Mouse (Mus musculus) midbrain, embryonic 16.5 days (tissue): ENCODE data around the gene Rc3h1. TPM values are rescaled to one million over a fixed set of nuclear protein-coding genes. Genes with fewer than 3 reads are reported as not detected.
"Not testable (repeated sequence)": the region's sequence is repeated elsewhere in the genome, so short reads cannot be mapped to it uniquely, and the experiment has no call there.

Source experiments
- ATAC-seq: fragments of 200-750 bp; cut with Nextera tagmentation; 2 replicates; pipeline ENCODE4 v1.8.0; 2017; ENCODE audit warnings: moderate TSS enrichment
- H3K27ac ChIP-seq: fragments of 300-500 bp; sonication (generic); 2 replicates; pipeline ENCODE4 v1.5.1; 2014; ENCODE audit warnings: mild to moderate bottlenecking, low read length, mixed read lengths
- H3K27me3 ChIP-seq: fragments of 300-500 bp; sonication (generic); 2 replicates; pipeline ENCODE4 v1.6.1; 2014; ENCODE audit warnings: low read depth, low read length, mixed read lengths; ENCODE audit not compliant: control insufficient read depth, insufficient read depth
- H3K36me3 ChIP-seq: fragments of 300-500 bp; sonication (generic); 2 replicates; pipeline ENCODE4 v1.6.1; 2014; ENCODE audit warnings: mild to moderate bottlenecking, low read length, moderate library complexity, mixed read lengths; ENCODE audit not compliant: control insufficient read depth, insufficient read depth
- H3K4me1 ChIP-seq: fragments of 300-500 bp; sonication (generic); 2 replicates; pipeline ENCODE4 v1.6.1; 2014; ENCODE audit warnings: mild to moderate bottlenecking, low read length, mixed read lengths; ENCODE audit not compliant: control insufficient read depth, insufficient read depth
- H3K4me2 ChIP-seq: fragments of 300-500 bp; sonication (generic); 2 replicates; pipeline ENCODE4 v1.6.1; 2014; ENCODE audit warnings: mild to moderate bottlenecking, low read length, mixed read lengths
- H3K4me3 ChIP-seq: fragments of 300-500 bp; sonication (generic); 2 replicates; pipeline ENCODE4 v1.5.1; 2014; ENCODE audit warnings: low read depth, mild to moderate bottlenecking, low read length, moderate library complexity, mixed read lengths
- H3K9ac ChIP-seq: fragments of 300-500 bp; sonication (generic); 2 replicates; pipeline ENCODE4 v1.6.1; 2014; ENCODE audit warnings: low read depth, low read length, mixed read lengths
- H3K9me3 ChIP-seq: fragments of 300-500 bp; sonication (generic); replicated peaks from 2 replicates; pipeline ENCODE4 v1.6.1; 2014; ENCODE audit warnings: mild to moderate bottlenecking, low read length, mixed read lengths; ENCODE audit not compliant: control insufficient read depth, poor library complexity, severe bottlenecking
- WGBS: fragments of 180-500 bp; shearing (Covaris S2); extraction: QIAGEN DNeasy Blood & Tissue Kit; methylation state at CpG from one replicate; pipeline ENCODE4 v1.1.7; 2014; 5-methylcytosine and 5-hydroxymethylcytosine counted together
- polyA plus RNA-seq: library from polyadenylated mRNA; unstranded; fragments of >200 nt; fragmentation: Nextera tagmentation; extraction: Ambion mirVana; gene quantifications from 2 replicates; pipeline ENCODE4 v1.2.1, GENCODE M21; 2015

Gene Rc3h1
- 6.1 and 6.9 TPM in 2 replicates for polyA plus RNA-seq

GRCm38 (mm10) chr1:160906057-160906557, at the start of gene Rc3h1:
Rc3h1 (plus strand) TSS chr1:160906418.
- Histone ChIP-seq H3K27ac (peak within 1 kb of the TSS; percentile 88), H3K9me3 (no peaks in the 10 kb centered on the region), H3K27me3 (no peaks in the 10 kb centered on the region), H3K9ac (peak within 1 kb of the TSS; percentile 99), H3K4me3 (peak within 1 kb of the TSS; percentile 99), H3K4me2 (peak within 1 kb of the TSS; percentile 79), H3K4me1 (peaks cover 14% of the 10 kb centered on the region), H3K36me3 (no peaks in the 10 kb centered on the region)
- under 1% methylated on average over 43 of the region's 45 CpGs for WGBS
- ATAC-seq: peak; percentile 96

- H3K27me3 ChIP-seq: no peaks in the 10 kb centered on the region
- H3K4me2 ChIP-seq: no peak overlapping the region
- H3K36me3 ChIP-seq: no peaks in the 10 kb centered on the region
- 89% methylated on average over 3 of the region's 3 CpGs for whole genome bisulfite sequencing
- H3K9me3 ChIP-seq: no peaks in the 10 kb centered on the region
- no peak overlapping the region for H3K4me3 ChIP-seq
- H3K27ac ChIP-seq: no peak overlapping the region
- no peaks in the 10 kb centered on the region for H3K4me1 ChIP-seq
- ATAC-seq: no peak
- H3K9ac ChIP-seq: no peak overlapping the region
Observed at GRCm38 (mm10) chr1:160858132-160858531, 48.1 kb upstream of the Rc3h1 start.

GRCm38 (mm10) chr1:160859874-160860273, 46.3 kb upstream of the Rc3h1 start:
- not testable (repeated sequence) for H3K9me3 ChIP-seq, ATAC-seq, H3K27me3 ChIP-seq, H3K4me3 ChIP-seq, H3K4me2 ChIP-seq, H3K36me3 ChIP-seq, H3K4me1 ChIP-seq, H3K9ac ChIP-seq, H3K27ac ChIP-seq

GRCm38 (mm10) chr1:160861142-160861541, 45.1 kb upstream of the Rc3h1 start:
- Histone ChIP-seq H3K27ac (no peak overlapping the region), H3K9me3 (no peaks in the 10 kb centered on the region), H3K9ac (no peak overlapping the region), H3K36me3 (no peaks in the 10 kb centered on the region), H3K27me3 (no peaks in the 10 kb centered on the region), H3K4me2 (no peak overlapping the region), H3K4me3 (no peak overlapping the region), H3K4me1 (no peaks in the 10 kb centered on the region)
- ATAC-seq: no peak
- WGBS: 88% methylated on average over 2 of the region's 2 CpGs

- H3K27ac ChIP-seq: no peak overlapping the region
- H3K4me3 ChIP-seq: no peak overlapping the region
- H3K4me1 ChIP-seq: no peaks in the 10 kb centered on the region
- 92% methylated on average over 1 of the region's 1 CpGs for WGBS
- no peak overlapping the region for H3K9ac ChIP-seq
- no peaks in the 10 kb centered on the region for H3K9me3 ChIP-seq
- H3K27me3 ChIP-seq: no peaks in the 10 kb centered on the region
- no peaks in the 10 kb centered on the region for H3K36me3 ChIP-seq
- H3K4me2 ChIP-seq: no peak overlapping the region
- ATAC-seq: no peak
Observed at GRCm38 (mm10) chr1:160861632-160862031, 44.6 kb upstream of the Rc3h1 start.

- Histone ChIP-seq H3K9ac (no peak overlapping the region), H3K4me1 (no peaks in the 10 kb centered on the region), H3K36me3 (no peaks in the 10 kb centered on the region), H3K4me2 (no peak overlapping the region), H3K27ac (no peak overlapping the region), H3K9me3 (no peaks in the 10 kb centered on the region), H3K4me3 (no peak overlapping the region), H3K27me3 (no peaks in the 10 kb centered on the region)
- ATAC-seq: no peak
- WGBS: 74% methylated on average over 4 of the region's 4 CpGs
Observed at GRCm38 (mm10) chr1:160863027-160863426, 43.2 kb upstream of the Rc3h1 start.

- H3K4me2 ChIP-seq: no peak overlapping the region
- H3K27ac ChIP-seq: no peak overlapping the region
- no peak overlapping the region for H3K4me3 ChIP-seq
- no peaks in the 10 kb centered on the region for H3K4me1 ChIP-seq
- ATAC-seq: no peak
- 94% methylated on average over 1 of the region's 1 CpGs for WGBS
- H3K36me3 ChIP-seq: no peaks in the 10 kb centered on the region
- no peak overlapping the region for H3K9ac ChIP-seq
- no peaks in the 10 kb centered on the region for H3K27me3 ChIP-seq
- no peaks in the 10 kb centered on the region for H3K9me3 ChIP-seq
Observed at GRCm38 (mm10) chr1:160874757-160875156, 31.5 kb upstream of the Rc3h1 start.

GRCm38 (mm10) chr1:160876968-160877367, 29.2 kb upstream of the Rc3h1 start:
- Histone ChIP-seq H3K36me3 (no peaks in the 10 kb centered on the region), H3K27me3 (no peaks in the 10 kb centered on the region), H3K4me1 (no peaks in the 10 kb centered on the region), H3K9ac (no peak overlapping the region), H3K27ac (no peak overlapping the region), H3K4me3 (no peak overlapping the region), H3K9me3 (no peaks in the 10 kb centered on the region), H3K4me2 (no peak overlapping the region)
- 91% methylated on average over 4 of the region's 4 CpGs for WGBS
- no peak for ATAC-seq

GRCm38 (mm10) chr1:160878485-160878884, 27.7 kb upstream of the Rc3h1 start:
- no peaks in the 10 kb centered on the region for H3K27me3 ChIP-seq
- WGBS: 79% methylated on average over 4 of the region's 4 CpGs

More at GRCm38 (mm10) chr1:160878485-160878884, 27.7 kb upstream of the Rc3h1 start:
- H3K4me3 ChIP-seq: no peak overlapping the region
- no peak overlapping the region for H3K4me2 ChIP-seq
- ATAC-seq: no peak
- no peaks in the 10 kb centered on the region for H3K4me1 ChIP-seq
- no peak overlapping the region for H3K27ac ChIP-seq
- H3K36me3 ChIP-seq: no peaks in the 10 kb centered on the region
- H3K9me3 ChIP-seq: no peaks in the 10 kb centered on the region
- no peak overlapping the region for H3K9ac ChIP-seq
